Mouse (Mus musculus) frontal cortex, postnatal 36 days (tissue): Measurements from ENCODE around the gene Dnajc11.

Experiments used
- DNase-seq, 2 experiments: peaks; one replicate each; pipeline ENCODE4 v3.0.0; 2022; ENCODE audit warnings: low spot score in 2 of 2

Gene Dnajc11

GRCm38 (mm10) chr4:151932576-151933504 is 651 bp upstream of the Dnajc11 start:
- DNase-seq: no peak

- DNase-seq: no peak
Observed at GRCm38 (mm10) chr4:151934215-151934572, 703 bp downstream of the Dnajc11 start.

GRCm38 (mm10) chr4:151937441-151937840 is 4.0 kb downstream of the Dnajc11 start:
- no peak for DNase-seq

- DNase-seq: no peak
Observed at GRCm38 (mm10) chr4:151938089-151938488, 4.6 kb downstream of the Dnajc11 start.

GRCm38 (mm10) chr4:151946211-151946610 is 12.7 kb downstream of the Dnajc11 start:
- no peak for DNase-seq

GRCm38 (mm10) chr4:151948497-151949471 is 15.3 kb downstream of the Dnajc11 start:
- DNase-seq: no peak

- no peak for DNase-seq
Observed at GRCm38 (mm10) chr4:151953209-151953608, 19.7 kb downstream of the Dnajc11 start.

- DNase-seq: no peak
Observed at GRCm38 (mm10) chr4:151955791-151956190, 22.3 kb downstream of the Dnajc11 start.

GRCm38 (mm10) chr4:151957584-151958315 is 24.3 kb downstream of the Dnajc11 start:
- DNase-seq: no peak

- DNase-seq: no peak
Observed at GRCm38 (mm10) chr4:151959849-151960512, 26.5 kb downstream of the Dnajc11 start.

- DNase-seq: no peak
Observed at GRCm38 (mm10) chr4:151960513-151960854, 27.0 kb downstream of the Dnajc11 start.

- DNase-seq: no peak
Observed at GRCm38 (mm10) chr4:151962817-151963216, 29.3 kb downstream of the Dnajc11 start.

- DNase-seq: no peak
Observed at GRCm38 (mm10) chr4:151968204-151968921, 34.9 kb downstream of the Dnajc11 start.

GRCm38 (mm10) chr4:151972221-151972967 is 38.9 kb downstream of the Dnajc11 start:
- DNase-seq: peak in 1 of 2 experiments; percentile 41

GRCm38 (mm10) chr4:151975441-151975840 is 42.0 kb downstream of the Dnajc11 start:
- DNase-seq: no peak

- DNase-seq: peak; percentile 92
Observed at GRCm38 (mm10) chr4:151977748-151978147, 44.3 kb downstream of the Dnajc11 start.

GRCm38 (mm10) chr4:151980699-151981098 is 47.2 kb downstream of the Dnajc11 start:
- no peak for DNase-seq

GRCm38 (mm10) chr4:151981363-151981762 is 47.9 kb downstream of the Dnajc11 start:
- DNase-seq: peak; percentile 79 to 90

- no peak for DNase-seq
Observed at GRCm38 (mm10) chr4:151983043-151983442, 49.6 kb downstream of the Dnajc11 start.

GRCm38 (mm10) chr4:151983560-151983959 is 50.1 kb downstream of the Dnajc11 start:
- no peak for DNase-seq
